Mouse (Mus musculus): ENCODE results near the gene Ilkap.

Ilkap gene

DNA sequence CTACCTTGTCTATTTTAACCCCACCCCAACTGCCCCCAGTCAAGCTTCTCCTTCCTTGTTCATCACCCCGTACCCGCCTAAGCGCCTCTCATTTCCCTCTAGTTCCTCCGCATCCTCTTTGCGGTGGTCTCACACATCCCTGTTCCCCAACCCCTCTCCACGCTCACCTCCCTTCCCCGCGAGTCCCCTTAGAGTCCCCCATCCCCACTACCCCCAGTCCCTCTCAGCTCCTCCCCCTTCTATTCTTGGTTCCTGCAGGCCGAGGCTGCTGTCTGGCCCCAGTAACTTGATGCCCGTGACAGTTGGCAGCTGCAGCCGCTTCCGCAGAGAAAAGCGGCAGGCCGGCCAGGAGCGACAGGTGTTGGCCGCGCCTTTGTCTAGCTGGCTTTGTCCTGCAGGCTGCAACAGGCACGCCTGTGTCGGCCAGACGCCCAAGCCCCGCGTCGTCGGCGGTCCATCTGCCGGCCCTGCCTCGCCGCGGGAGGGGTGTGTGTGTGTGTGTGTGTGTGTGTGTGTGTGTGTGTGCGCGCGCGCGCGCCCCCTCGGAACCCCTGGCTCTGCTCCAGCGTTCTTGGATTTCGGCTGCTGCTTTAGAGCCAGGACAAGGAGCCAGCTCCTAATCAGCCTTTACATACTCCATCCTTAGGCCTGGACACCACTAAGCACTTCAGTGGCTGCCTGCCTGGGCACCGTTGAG, 15.4 kb upstream of the Ilkap start, which contains the start of gene Hes6:
Gene Hes6 (minus strand): TSS at position 141 of the 697 bp plus-strand sequence.
- in situ Hi-C loops (cut with MboI): no loop called here

DNA sequence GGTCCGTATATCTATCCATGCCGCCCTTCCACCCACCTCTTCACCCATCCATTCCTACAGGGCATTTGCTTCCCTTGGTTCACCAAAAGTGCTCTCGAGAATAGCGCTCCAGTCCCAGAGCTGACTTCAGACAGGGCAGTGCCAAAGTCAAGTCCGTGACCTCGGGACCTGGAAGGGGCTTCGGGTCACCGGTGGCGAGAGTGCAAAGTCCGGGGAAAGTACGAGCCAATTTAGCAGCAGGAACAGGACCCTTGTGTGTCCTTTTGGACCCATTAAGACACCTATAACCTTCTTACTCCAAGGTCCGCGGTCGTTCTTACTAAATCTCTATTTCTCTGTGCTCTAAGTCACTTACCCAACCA, 14.9 kb upstream of the Ilkap start:
- in situ Hi-C loops (cut with MboI): no loop called here

DNA sequence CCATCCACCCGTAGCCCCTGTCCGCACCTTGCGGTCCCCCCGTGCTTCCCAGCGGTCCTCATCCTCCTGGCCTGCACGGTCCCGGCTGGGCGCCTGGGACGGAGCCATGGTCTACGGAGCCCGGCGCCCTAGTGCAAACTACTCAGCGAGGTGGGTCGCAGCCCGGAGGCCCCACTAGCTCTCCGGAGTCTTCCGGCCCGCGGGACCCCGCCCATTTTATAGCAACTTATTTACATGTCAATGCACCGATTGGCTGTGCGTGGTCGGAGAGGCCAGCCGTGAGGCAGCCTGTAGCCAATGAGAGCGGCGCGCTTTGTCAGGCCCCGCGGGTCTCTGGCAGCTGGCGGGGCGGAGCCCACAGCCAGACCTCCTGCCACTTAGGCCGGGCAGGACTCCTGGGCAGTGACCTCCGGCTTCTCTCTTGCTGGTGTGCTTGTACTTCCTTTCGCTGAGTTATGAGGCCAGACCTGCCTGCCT, 14.5 kb upstream of the Ilkap start:
- in situ Hi-C loops (cut with MboI): no loop called here

GRCm38 (mm10) chr1:91412286-91413029, 13.8 kb upstream of the Ilkap start:
- in situ Hi-C loops (cut with MboI): no loop called here

- in situ Hi-C loops (cut with MboI): no loop called here
Measured at GRCm38 (mm10) chr1:91411631-91412285, 13.1 kb upstream of the Ilkap start.

- in situ Hi-C loops (cut with MboI): no loop called here
Measured at GRCm38 (mm10) chr1:91407819-91408218, 9.2 kb upstream of the Ilkap start.

DNA sequence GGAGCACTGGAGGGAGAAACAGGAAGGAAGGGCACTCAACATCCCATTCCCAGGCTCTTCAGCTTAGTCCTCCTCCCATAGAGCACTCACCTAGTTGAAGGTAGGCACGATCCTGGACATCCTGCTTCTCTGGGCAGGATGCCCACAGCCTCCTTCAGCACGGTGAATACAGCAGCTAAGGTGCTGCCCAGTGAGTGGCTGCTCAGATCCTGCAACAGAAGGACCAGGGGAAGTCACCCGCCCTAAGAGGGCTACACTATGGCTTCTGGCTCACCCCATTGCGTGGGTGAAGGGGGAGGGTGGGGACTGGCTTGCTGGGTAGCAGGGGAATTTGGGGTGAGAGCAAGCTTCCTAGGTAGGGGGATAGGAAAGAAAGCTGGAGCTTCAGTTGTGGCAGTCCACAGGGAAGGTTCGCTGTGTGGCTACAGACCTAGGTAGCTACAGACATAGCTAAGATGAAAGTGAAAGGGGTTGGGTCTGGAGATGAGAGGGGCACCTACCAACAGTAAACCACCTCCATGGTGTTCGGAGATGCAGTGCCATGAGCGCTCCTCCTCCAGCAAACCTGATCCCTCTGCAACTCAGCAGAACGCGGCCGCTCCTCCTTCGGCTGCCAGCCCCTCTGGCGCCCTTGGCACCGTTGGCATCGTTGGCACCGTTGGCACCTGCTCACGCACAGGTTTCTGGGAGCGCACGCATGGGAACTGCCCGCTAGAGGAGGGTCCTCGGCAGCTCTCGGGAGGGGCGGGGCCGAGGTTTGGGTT, 7.0 kb upstream of the Ilkap start:
- in situ Hi-C loops (cut with MboI): no loop called here

DNA sequence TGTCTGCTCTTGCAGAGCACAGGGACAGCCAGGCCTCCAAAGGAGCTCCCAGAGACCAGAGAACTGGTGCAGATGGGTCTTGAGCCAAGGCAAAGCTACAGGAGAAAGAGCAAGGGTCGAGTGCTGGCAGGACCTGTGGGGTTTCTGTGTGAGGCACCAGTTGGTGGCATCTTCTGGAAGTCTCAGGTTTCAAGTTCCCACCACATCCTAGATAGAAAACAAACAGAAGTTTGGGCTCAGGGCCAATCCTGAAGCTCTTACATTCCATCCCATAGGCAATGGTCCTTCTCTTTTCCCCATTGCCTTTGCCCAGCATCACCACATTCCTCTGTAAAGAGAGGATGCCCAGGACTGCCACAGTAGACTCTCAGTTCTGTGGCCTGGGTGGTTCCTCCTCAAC, 6.4 kb upstream of the Ilkap start:
- in situ Hi-C loops (cut with MboI): no loop called here

DNA sequence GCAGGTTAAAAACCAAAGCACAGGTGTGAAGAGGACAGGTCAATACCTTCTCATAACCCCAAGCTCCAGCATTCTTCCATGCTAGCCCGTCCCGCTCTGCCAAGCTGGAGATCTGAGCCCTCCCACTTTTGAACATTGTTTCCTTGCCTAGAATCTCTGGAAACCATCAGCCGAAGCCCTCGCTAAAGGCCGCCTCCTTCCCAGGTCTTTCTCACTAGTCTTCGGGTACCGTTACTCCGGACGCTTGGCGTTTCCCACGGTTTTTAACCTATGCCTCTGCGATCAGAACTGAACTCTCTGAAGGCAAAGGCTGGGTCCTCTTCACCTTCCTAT, 722 bp downstream of the Ilkap start:
- in situ Hi-C loops (cut with MboI): no loop called here

DNA sequence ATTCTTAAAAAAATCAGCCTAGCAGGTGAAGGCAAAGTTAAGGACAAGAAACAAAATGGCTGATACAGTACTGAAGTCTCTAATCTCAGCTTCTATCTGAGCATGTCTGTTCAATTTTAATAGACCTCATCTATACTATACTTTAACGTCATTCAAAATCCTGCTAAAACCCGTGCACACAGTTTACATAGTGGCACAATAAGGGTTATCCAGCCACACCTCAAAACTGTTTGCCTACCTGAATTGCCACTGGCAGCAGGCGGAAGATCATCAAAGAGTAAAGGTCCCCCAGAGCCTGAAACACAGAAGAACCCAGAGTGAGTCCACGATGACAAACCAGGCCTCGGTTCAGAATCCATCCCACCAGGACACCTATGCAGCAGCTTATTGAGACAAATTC, 8.2 kb downstream of the Ilkap start:
- in situ Hi-C loops (cut with MboI): no loop called here

DNA sequence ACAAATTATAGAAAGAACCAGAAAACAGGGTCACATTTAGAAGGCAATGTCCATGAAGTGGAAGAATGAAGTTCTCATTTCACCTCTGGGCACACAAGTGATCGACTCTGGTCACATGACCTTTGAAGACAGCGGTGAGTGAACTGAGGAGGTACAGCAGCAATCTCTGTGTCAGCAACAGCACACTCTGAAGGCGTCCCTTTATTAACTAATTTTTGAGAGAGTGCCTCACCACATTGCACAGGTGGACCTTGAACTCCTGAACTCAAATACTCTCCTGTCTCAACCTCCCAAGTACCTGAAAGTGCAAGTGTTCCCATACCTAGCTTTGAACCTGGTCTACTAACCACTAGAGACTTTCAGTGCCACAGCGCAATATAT, 17.5 kb downstream of the Ilkap start:
- in situ Hi-C loops (cut with MboI): no loop called here

GRCm38 (mm10) chr1:91380453-91381090, 18.0 kb downstream of the Ilkap start:
- in situ Hi-C loops (cut with MboI): no loop called here

GRCm38 (mm10) chr1:91373414-91373835, 25.2 kb downstream of the Ilkap start:
- in situ Hi-C loops (cut with MboI): no loop called here

- in situ Hi-C loops (cut with MboI): no loop called here
Measured at GRCm38 (mm10) chr1:91370055-91370454, 28.6 kb downstream of the Ilkap start.

DNA sequence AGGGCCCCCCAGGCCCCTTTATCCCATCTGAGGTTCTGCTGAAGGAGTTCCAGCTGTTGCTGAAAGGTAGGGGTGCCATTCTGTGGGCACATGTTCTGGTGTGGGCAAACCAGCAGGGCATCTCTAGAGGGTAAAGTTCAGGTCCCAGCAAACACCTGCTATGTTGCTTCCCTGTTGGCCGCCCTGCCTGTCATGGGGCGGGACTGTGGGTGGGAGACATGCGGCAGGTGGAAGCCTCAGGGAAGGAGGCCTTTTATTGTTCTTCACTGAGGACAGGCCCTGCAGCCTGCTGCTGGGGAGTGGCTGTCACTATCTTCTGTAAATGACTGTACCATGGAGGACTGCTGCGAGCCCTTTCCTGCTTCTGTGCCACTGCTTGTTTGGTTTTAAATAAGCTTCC, 29.2 kb downstream of the Ilkap start:
- in situ Hi-C loops (cut with MboI): no loop called here

DNA sequence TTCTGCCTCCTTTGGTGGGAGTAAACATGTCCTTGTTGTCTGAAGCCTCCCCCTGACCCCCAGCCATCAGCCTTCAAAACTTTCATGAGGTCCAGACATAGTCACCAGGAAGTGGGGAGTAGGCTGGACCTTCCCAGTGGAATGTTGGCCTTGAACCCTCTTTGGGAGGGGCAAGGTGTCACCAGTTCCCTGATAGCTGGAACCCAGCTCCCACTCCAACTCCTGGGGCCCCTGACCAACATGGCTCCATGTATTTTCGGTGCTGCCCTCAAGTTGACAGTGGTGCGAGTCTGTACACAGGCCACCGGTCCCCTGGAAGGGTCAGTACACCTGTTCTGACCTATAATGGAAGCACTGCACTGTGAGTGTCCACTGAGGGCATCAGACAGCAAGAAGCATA, 31.3 kb downstream of the Ilkap start:
- in situ Hi-C loops (cut with MboI): no loop called here

GRCm38 (mm10) chr1:91366215-91367108, 32.2 kb downstream of the Ilkap start, which contains the start of gene Erfe:
TSS of gene Erfe (plus strand) at chr1:91366430.
- in situ Hi-C loops (cut with MboI): no loop called here

DNA sequence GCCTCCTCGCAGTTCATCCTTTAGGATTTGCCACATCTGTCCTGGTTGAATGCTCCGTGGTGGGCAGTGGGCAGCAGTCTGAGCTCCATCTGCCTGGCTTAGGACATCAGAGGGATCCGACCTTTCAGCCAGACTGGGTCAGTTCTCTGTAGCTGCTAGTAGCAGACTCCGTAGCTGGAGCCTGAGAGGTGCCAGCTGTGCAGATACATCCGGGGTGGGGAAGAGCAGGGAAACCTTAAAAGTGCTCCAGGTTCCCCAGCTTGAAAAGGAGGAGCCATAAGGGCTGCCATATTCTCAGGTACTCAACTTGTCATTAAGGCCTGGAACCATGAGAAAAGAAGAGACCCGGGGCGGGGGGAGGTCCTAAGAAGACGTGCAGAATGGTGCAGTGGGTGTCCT, 32.8 kb downstream of the Ilkap start:
- in situ Hi-C loops (cut with MboI): no loop called here

GRCm38 (mm10) chr1:91364822-91365644, 33.6 kb downstream of the Ilkap start:
- in situ Hi-C loops (cut with MboI): no loop called here

DNA sequence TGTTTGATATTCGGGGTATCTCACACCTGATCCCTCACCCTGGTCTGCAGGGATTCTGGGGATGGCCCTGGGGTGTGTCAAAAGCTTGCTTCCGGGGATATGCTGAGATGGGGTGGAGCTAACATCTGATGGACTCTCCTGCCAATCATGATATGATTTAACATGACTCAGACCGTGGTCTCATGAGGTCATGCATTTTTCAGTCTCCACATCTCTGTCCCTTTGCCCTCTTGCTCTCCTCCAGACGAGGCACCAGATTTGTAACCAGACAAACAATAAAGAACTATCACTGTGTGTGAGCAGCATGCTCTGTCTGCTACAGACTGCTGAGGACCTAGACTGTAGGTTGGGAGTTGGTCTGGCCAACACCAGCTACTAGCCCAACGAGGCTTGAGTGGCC, 36.5 kb downstream of the Ilkap start:
- in situ Hi-C loops (cut with MboI): no loop called here

Measured in mature B cell (primary cell).